Mouse (Mus musculus) activated CD4-positive, CD25-positive, alpha-beta regulatory T cell, adult 4 months (primary cell): ENCODE measurements around the gene Ankrd26. TPM values are rescaled to one million over a fixed set of nuclear protein-coding genes. Genes with fewer than 3 reads are reported as not detected.
"Not testable (repeated sequence)": the region's sequence is repeated elsewhere in the genome, so short reads cannot be mapped to it uniquely, and the experiment has no call there.

Experiments
- ATAC-seq: one replicate; pipeline ENCODE4 v1.8.0; 2017
- polyA plus RNA-seq, 2 experiments: library from polyadenylated mRNA; unstranded; fragments of 100-300 nt; shearing (Covaris generic); gene quantifications; one replicate each; pipeline ENCODE4 v1.2.1; 2017

Ankrd26 gene
- polyA plus RNA-seq: 1 to 10 TPM; 5.4 to 8.3 TPM

- ATAC-seq: peak; percentile 91
Observed at GRCm38 (mm10) chr6:118561745-118562609, at the start of gene Ankrd26. Ankrd26 (minus strand) TSS chr6:118562226.

GRCm38 (mm10) chr6:118608906-118609305 lies 46.9 kb upstream of the Ankrd26 start:
- ATAC-seq: no peak

GRCm38 (mm10) chr6:118605974-118606373 lies 43.9 kb upstream of the Ankrd26 start:
- no peak for ATAC-seq

DNA sequence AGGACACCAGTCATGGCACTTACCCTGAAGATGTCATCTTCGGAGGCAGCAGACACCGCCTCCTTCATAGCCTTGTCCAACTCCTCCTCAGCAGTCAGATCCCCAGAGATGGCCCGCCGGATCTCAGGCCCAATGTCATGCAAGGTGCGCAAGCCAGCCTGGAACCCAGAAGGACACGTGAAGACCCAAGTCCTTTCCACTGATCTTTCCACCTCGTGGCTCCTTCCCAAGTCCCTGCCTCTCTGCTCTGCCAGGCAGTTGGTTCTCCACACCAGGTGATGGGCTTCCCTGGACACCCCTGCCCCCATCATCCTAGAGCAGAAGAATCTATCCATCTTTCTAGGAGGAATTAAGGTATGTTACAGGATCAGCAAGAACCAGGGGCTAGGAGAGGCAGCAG lies 41.8 kb upstream of the Ankrd26 start:
- no peak for ATAC-seq

- ATAC-seq: no peak
Observed at GRCm38 (mm10) chr6:118595681-118596055, 33.6 kb upstream of the Ankrd26 start.

DNA sequence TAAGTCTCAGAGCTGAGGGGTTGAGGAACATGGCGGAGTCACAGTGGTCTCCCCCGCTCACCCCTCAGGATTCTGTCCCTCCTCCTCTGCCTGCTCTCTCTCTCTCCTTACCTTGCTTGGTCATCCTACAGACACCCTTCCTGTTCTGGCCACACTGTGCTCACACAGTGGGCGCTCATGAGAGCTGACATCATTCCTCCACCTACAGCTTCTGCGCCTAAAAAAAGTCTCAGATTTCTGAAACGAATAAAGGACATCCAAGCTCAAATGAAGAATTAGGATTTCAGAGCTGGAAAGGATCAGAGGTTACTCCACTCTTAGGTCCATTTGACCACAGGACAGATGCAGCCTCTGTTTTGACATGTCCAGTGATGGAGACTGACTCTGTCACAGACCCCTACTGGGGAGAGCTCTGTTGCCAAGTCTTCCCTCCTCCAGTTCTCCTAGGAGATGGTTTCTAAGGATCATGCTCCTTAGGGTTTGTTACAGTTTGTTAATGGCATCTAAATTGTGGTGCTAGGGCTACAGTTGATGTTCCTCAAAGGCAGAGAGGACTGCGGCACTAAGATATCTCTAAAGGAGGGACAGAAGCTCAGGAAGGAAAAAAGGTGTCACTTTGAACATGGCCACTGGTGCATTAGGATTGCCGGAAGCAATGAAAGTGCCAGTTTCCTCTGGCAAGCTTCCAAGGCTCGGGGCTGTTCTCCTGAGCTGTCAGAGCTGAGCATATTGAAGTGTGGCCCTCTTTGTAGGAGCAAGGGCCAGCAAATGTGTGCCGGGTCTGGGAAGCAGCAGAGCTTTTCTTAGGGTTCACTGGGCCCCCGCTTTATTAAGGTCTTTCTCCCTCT lies 33.0 kb upstream of the Ankrd26 start:
- ATAC-seq: no peak

DNA sequence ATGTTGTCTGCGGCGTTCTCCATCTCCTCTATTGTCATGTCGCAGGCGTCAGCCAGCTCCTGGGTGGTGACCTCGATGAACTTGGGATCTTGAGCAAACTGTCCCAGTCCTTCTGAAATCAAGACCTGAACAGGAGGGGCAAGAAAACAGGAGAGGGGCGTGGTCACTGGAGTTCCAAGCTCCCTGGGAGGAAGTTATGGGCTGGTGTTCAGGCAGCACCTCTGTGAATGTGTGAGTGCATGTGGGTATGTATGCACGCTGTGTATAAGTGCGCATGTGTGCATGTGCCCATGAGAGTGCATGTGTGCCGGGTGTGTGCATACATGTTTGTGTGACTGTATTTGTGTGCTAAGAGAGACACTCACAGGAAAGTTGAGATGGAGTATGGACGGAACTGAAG lies 32.0 kb upstream of the Ankrd26 start:
- no peak for ATAC-seq

- peak; percentile 49 for ATAC-seq
Observed at GRCm38 (mm10) chr6:118593377-118594061, 31.5 kb upstream of the Ankrd26 start.

DNA sequence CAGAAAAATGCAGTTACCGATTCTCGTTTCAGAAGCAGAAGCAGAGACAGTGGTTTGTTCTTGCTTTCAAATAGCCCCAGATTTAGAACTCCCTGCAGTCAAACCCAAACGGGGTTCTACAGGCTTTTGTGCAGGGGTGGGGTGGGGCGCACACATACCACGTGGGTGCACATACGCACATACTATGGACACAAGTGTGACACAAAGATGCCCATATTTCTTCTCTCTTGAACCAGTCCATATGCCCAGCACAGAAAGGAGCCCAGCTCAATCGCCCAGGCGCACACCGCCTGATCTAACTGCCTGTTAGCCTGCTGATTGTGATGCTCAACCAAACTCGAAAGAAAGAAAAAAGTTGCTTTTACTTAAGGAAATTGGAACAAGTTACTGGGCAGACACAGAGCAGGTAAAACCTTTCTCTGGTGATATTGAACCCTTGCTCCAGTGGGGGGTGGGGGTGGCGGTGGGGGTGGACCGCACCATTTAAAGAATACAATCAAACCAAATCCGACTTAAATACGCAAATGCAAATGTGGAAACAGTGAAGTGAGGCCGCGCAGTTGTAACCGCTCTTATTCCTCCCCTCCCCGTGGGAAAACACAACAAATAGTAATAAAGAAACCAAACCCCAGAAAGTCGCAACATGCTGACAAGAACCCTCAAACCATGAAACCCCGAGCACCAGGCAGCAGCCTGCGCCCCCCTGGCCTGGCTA lies 30.8 kb upstream of the Ankrd26 start:
- ATAC-seq: no peak

- not testable (repeated sequence) for ATAC-seq
Observed at GRCm38 (mm10) chr6:118578741-118579140, 16.7 kb upstream of the Ankrd26 start.

DNA sequence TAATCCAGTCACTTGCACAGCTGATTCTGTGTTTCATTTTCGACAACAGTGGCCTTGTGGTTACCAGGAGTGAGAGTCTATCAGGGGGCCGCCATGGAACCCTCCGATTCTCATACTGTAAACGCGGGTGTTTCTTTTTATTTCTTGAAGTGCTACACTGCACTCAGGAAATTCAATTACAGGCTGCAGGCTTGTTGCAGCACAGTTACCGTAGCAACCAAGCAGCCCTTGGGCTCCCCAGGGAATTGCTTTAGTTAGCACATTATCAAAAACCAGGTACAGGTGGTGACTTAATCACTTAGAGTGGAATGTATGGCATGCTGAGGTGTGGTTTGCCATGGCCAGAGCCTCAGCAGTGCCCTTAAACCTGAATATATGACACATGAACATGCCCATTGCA lies 12.3 kb upstream of the Ankrd26 start:
- no peak for ATAC-seq

DNA sequence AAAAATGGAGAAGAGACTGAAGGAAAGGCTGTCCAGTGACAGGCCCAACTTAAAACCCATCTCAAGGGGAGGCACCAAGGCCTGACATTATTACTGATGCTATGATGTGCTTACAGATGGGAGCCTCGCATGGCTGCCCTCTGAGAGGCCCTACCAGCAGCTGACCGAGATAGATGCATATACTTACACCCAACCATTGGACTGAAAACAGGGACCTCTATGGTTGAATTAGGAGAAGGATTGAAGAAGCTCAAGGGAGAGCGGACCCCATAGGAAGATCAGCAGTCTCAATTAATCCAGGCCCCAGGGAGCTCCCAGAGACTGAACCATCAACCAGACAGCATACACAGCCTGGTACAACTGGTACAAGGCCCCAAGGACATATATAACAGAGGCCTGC lies 5.8 kb upstream of the Ankrd26 start:
- no peak for ATAC-seq

DNA sequence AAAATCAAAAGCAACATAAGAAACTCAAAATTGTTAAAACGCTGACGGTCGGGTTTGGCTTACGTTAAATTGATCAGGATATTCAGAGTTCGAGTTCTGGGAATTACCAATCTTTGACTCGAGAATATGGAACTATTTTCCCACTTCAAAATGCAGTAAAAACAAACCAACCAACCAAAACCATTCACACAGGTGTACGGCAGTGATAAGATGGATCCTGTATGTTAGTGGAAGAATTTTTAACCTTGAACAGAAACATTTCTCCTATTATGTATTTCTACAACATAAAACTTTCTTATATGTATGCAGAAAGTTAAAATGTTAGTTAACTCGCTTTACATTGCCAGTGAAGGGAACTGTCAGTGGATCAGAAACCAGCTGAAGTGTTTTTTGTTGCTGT lies 801 bp downstream of the Ankrd26 start:
- ATAC-seq: no peak

- ATAC-seq: no peak
Observed at GRCm38 (mm10) chr6:118538627-118539026, 23.4 kb downstream of the Ankrd26 start.

GRCm38 (mm10) chr6:118537201-118537600 lies 24.8 kb downstream of the Ankrd26 start:
- ATAC-seq: not testable (repeated sequence)

DNA sequence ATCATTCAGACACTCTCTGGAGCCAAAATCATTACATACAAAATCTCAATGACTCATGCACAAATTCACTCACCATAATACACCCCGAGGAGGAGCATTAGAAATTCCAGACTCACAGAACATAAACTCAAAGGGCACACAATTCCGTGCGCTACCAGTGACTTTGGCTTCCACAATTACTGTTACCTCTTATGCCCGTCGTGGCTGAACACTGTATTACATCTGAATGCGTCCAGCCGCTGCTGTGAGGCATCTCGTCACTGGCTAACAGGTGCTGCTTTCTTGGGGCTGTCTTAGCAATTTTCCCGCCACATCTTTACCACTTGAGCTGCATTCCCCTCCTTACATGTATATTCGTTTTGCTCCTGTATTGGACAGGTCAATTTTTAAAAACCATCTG lies 26.7 kb downstream of the Ankrd26 start:
- no peak for ATAC-seq

DNA sequence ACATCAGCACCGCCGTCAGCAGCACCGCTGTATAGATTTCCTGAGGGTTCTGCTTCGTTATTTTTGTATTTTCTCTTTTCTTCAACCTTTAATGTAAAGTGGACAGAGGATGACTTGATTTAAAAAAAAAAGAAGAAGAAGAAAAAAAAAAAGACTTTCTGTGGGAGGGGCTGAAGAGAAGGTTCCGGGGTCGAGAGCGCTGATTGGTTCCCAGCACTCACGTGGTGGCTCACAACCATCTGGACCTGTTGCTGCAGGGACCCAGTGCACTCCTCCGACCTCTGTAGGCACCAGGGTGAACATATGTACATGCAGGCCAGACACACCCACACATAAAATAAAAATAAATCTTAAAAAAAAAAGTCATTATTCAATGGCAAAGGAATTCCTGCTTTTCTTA lies 28.6 kb downstream of the Ankrd26 start:
- no peak for ATAC-seq

- no peak for ATAC-seq
Observed at GRCm38 (mm10) chr6:118520668-118521067, 41.4 kb downstream of the Ankrd26 start.

GRCm38 (mm10) chr6:118513335-118514012 lies 48.6 kb downstream of the Ankrd26 start:
- ATAC-seq: no peak

- ATAC-seq: no peak
Observed at GRCm38 (mm10) chr6:118499010-118499409, 63.0 kb downstream of the Ankrd26 start.

DNA sequence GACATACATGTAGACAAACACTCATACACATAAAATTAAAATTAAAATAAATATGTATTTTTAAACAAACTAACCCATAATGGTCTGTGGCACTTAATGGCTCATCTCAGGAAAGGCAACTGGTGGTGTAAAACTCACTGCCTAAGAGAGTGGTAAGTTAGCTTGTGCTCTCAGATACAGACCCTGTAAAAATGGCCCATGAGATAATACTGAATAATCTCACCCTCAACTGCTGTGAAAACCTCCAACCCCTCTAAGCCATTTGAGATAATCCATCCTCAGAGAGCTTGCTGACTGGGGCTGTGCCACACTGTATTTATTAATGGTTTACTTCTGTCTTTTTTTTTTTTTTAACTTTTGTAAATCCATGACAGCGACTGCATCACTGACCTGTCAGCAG lies 79.9 kb downstream of the Ankrd26 start:
- no peak for ATAC-seq
